Mouse (Mus musculus) heart, embryonic 14.5 days (tissue): ENCODE results near the gene Padi6. TPM values are rescaled to one million over a fixed set of nuclear protein-coding genes. Genes with fewer than 3 reads are reported as not detected.

Experiments
- ATAC-seq: fragments of 200-750 bp; cut with Nextera tagmentation; 2 replicates; pipeline ENCODE4 v1.8.0; 2017; ENCODE audit warnings: low read depth, moderate TSS enrichment; ENCODE audit not compliant: insufficient number of reproducible peaks, insufficient read depth, low FRiP score
- H3K27ac ChIP-seq, 2 experiments: fragments of 200-500 bp in 1 of 2; fragments of 300-500 bp in 1 of 2; sonication (generic) in 1 of 2; replicated peaks in 1 of 2; 2 replicates each; pipeline ENCODE4 v1.5.1; 2012 to 2014; ENCODE audit warnings: low read depth in 2 of 2, low read length in 2 of 2, control low read depth in 1 of 2, mild to moderate bottlenecking in 1 of 2, mixed read lengths in 1 of 2; ENCODE audit not compliant: control insufficient read depth in 1 of 2, insufficient read depth in 1 of 2
- H3K27me3 ChIP-seq: fragments of 300-500 bp; sonication (generic); 2 replicates; pipeline ENCODE4 v1.6.1; 2014; ENCODE audit warnings: mild to moderate bottlenecking, low read length, control low read depth; ENCODE audit not compliant: control insufficient read depth, insufficient read depth
- H3K36me3 ChIP-seq: fragments of 300-500 bp; sonication (generic); 2 replicates; pipeline ENCODE4 v1.6.1; 2014; ENCODE audit warnings: mild to moderate bottlenecking, control low read depth, low read length, mixed read lengths; ENCODE audit not compliant: control insufficient read depth, insufficient read depth
- H3K4me1 ChIP-seq, 2 experiments: fragments of 200-500 bp in 1 of 2; fragments of 300-500 bp in 1 of 2; sonication (generic) in 1 of 2; 2 replicates each; pipeline ENCODE4 v1.6.1; 2012 to 2014; ENCODE audit warnings: low read length in 2 of 2, control low read depth in 1 of 2, mixed read lengths in 1 of 2; ENCODE audit not compliant: control insufficient read depth in 2 of 2, insufficient read depth in 2 of 2
- H3K4me2 ChIP-seq: fragments of 300-500 bp; sonication (generic); 2 replicates; pipeline ENCODE4 v1.6.1; 2014; ENCODE audit warnings: mild to moderate bottlenecking, low read length
- H3K4me3 ChIP-seq, 2 experiments: fragments of 200-500 bp in 1 of 2; fragments of 300-500 bp in 1 of 2; sonication (generic) in 1 of 2; 2 replicates each; pipeline ENCODE4 v1.5.1; 2012 to 2014; ENCODE audit warnings: low read length in 2 of 2, mild to moderate bottlenecking in 2 of 2, control low read depth in 1 of 2, low read depth in 1 of 2, moderate library complexity in 1 of 2; ENCODE audit not compliant: control insufficient read depth in 1 of 2, insufficient read depth in 1 of 2
- H3K9ac ChIP-seq: fragments of 300-500 bp; sonication (generic); 2 replicates; pipeline ENCODE4 v1.6.1; 2014; ENCODE audit warnings: mild to moderate bottlenecking, low read length
- H3K9me3 ChIP-seq: fragments of 300-500 bp; sonication (generic); 2 replicates; pipeline ENCODE4 v1.6.1; 2016; ENCODE audit warnings: low read length, control low read depth; ENCODE audit not compliant: control insufficient read depth
- WGBS: fragments of 180-500 bp; shearing (Covaris S2); extraction: QIAGEN DNeasy Blood & Tissue Kit; methylation state at CpG from one replicate; pipeline ENCODE4 v1.1.7; 2014; 5-methylcytosine and 5-hydroxymethylcytosine counted together
- polyA plus RNA-seq: library from polyadenylated mRNA; unstranded; fragments of >200 nt; fragmentation: Nextera tagmentation; extraction: Ambion mirVana; gene quantifications from 2 replicates; pipeline ENCODE4 v1.2.1, GENCODE M21; 2014

The Padi6 gene
- polyA plus RNA-seq, 1 experiment from 2014 or later = not detected

DNA sequence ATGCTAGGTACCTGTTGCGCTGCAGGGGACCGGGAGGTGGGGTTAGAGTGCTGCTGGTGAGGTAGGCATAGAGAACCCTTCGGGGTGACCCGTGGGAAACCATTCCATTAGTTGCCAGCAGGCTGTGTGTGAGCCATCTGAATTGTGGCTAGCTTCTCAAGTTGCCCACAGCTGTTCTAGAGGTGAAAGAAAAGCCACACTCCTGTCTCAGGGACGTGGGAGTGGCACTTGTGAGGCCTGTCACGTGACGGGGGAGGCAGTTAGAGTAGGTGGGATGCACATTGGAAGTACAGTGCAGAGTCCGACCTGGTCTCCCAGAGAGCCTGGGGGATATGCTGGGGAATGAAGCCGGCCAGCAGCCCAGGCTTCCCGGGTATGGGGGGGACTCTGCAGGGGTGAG, 32.8 kb downstream of the Padi6 start:
- Histone ChIP-seq H3K27me3 (no peaks in the 10 kb centered on the region), H3K4me1 (peaks cover 17 to 35% of the 10 kb centered on the region in 2 experiments), H3K9me3 (no peaks in the 10 kb centered on the region), H3K36me3 (peaks cover 82% of the 10 kb centered on the region), H3K4me2 (no peak overlapping the region), H3K27ac (no peak overlapping the region), H3K9ac (no peak overlapping the region), H3K4me3 (no peak overlapping the region)
- WGBS = 89% methylated on average over 10 of the region's 10 CpGs
- ATAC-seq = no peak

DNA sequence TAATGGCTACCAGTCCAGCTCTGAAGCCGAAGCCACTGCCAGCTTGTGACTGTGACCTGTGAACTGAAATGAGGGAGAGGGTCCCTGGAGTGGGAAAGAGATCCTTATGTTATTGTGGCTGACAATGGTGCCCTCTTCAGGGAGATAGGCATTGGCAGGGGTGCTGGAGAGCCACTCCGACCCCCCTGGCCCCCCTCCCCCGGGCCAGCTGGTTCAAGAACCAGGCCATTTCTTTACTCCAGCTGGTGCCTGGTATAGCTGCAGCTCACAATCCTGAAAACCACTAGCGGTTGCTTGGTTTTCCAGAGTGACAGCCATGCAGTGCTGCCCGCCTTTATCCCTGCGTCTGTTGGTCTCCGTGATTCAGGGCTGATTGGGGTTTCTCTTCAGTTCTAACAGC, 33.3 kb downstream of the Padi6 start:
- H3K4me1 ChIP-seq = peaks cover 17 to 35% of the 10 kb centered on the region in 2 experiments
- no peaks in the 10 kb centered on the region for H3K27me3 ChIP-seq
- H3K36me3 ChIP-seq = peaks cover 77% of the 10 kb centered on the region
- no peak overlapping the region for H3K27ac ChIP-seq
- 86% methylated on average over 7 of the region's 7 CpGs for WGBS
- no peak overlapping the region for H3K4me2 ChIP-seq
- peak overlapping the region; percentile 34; the same call in 1 of the 2 replicates for H3K9ac ChIP-seq
- ATAC-seq = no peak
- H3K4me3 ChIP-seq = no peak overlapping the region
- no peaks in the 10 kb centered on the region for H3K9me3 ChIP-seq

DNA sequence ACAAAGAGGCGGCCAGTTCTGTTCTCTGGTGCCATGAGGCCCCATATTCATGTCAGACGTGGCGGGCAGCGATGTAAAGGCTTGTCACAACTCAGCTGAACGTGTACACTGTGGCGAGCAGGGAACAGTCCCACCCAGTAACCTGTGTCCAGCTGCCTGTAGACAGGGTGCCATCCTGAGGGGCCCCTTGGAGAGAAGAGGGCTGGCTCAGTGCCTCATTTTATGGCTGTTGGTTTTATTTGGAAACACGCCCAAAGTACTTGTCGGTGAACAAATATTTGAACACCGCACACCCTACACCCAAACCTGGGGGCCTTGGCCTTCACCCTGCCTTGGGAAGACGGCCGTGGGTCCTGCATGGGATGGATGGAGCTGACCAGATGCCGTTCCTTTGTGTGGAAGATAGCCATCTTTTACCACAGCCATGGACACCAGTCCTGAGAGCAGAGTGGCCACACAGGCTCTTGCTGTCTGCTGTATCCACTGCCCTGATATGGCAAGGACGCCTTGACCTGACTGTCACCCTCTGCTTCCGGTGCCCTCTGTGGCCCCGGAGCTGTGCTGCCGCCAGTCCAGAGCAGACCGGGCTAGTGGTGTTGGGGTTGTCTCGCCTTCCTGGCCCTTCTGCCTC, 34.0 kb downstream of the Padi6 start:
- Histone ChIP-seq H3K4me3 (no peak overlapping the region), H3K4me2 (no peak overlapping the region), H3K9ac (peak overlapping the region; percentile 34; the same call in 1 of the 2 replicates), H3K4me1 (peaks cover 23 to 38% of the 10 kb centered on the region in 2 experiments), H3K9me3 (no peaks in the 10 kb centered on the region), H3K27me3 (no peaks in the 10 kb centered on the region), H3K27ac (peak overlapping the region in 1 of 2 experiments; percentile 37; a peak in 1 of 4 replicates), H3K36me3 (peaks cover 70% of the 10 kb centered on the region)
- no peak for ATAC-seq
- 66% methylated on average over 18 of the region's 18 CpGs for WGBS

DNA sequence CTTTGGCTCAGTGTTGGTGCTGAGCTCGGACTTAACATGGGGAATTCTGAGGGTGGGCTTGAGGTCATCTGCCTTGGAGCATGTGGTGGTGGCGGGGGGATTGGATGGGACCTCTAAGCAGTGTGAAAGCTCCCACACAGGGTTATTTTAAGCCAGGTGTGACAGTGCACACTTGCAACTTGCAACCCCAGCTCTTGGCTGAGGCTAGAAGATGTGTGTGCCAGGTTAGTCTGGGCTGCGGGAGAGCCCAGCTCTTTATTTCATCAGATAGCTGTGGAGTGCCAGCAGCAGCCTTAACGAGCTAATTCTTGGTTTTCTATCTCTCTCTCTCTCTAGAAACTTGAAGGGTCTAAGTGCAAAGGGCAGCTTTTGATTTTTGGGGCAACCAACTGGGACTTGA, 34.8 kb downstream of the Padi6 start:
- Histone ChIP-seq H3K27me3 (no peaks in the 10 kb centered on the region), H3K9ac (0 out of 2 replicates have a peak overlapping the region, but pooled peaks have one; percentile 27), H3K4me1 (peaks cover 26 to 39% of the 10 kb centered on the region in 2 experiments), H3K4me3 (no peak overlapping the region), H3K27ac (0 out of 4 replicates have a peak overlapping the region, but pooled peaks of 1 of the 2 experiments have one; percentile 33), H3K4me2 (no peak overlapping the region), H3K36me3 (peaks cover 62% of the 10 kb centered on the region), H3K9me3 (no peaks in the 10 kb centered on the region)
- no peak for ATAC-seq
- 63% methylated on average over 4 of the region's 4 CpGs for WGBS

DNA sequence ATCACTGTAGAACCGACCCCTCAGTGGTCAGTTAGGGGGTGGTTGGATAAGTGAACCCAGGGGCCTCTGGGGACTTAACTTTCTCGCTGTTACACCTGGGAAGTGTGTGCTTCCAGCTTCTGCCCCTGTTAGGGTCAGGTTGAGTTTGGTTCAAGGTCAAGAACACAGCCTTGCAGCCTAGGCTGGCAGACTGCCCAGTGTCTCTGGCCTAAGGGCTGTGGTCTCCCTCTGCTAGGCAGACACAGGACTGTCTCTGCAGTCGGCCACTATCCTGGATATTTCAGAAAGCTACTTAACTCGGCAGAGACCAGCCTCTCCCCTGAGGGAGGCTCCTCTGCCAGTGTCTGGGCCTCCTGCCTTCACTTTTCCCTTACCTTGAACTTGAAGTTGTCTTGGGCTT, 38.3 kb downstream of the Padi6 start:
- Histone ChIP-seq H3K4me1 (peaks cover 31 to 47% of the 10 kb centered on the region in 2 experiments), H3K9me3 (no peaks in the 10 kb centered on the region), H3K27me3 (peaks cover 5% of the 10 kb centered on the region; the same call in 1 of the 2 replicates), H3K9ac (peak overlapping the region; percentile 93), H3K4me2 (peak overlapping the region; percentile 77; the same call in 1 of the 2 replicates), H3K36me3 (peaks cover 28% of the 10 kb centered on the region), H3K4me3 (no peak overlapping the region), H3K27ac (peak overlapping the region in 1 of 2 experiments; percentile 93; a peak in 2 of 4 replicates)
- ATAC-seq = no peak
- 28% methylated on average over 4 of the region's 4 CpGs for WGBS

DNA sequence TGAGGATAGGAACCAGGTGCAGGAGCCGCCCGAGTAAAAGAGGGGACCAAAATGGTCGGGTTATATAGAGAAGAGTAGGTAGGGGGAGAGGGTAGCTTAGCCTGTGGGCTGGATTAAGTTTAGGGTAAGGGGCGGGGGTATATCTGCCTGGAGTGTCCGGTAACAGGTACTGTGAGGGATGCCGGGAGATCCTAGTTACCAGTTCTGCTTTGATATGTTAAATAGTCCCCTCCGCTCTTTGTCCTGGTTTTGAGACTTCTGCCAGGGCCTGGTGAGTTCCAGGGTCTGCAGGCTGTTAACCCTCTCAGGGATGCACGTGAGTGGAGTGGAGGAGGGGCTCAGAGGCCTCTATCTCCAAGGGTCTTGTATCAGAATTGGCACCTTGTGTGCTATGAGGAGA, 38.8 kb downstream of the Padi6 start:
- Histone ChIP-seq H3K27me3 (peaks cover 5% of the 10 kb centered on the region; the same call in 1 of the 2 replicates), H3K9ac (peak overlapping the region; percentile 93), H3K4me3 (peak overlapping the region; percentile 69 to 90; a peak in 3 of 4 replicates), H3K9me3 (no peaks in the 10 kb centered on the region), H3K36me3 (peaks cover 22% of the 10 kb centered on the region), H3K4me2 (peak overlapping the region; percentile 77), H3K27ac (peak overlapping the region; percentile 74 to 93), H3K4me1 (peaks cover 29 to 43% of the 10 kb centered on the region in 2 experiments)
- 32% methylated on average over 8 of the region's 8 CpGs for WGBS
- ATAC-seq = no peak

DNA sequence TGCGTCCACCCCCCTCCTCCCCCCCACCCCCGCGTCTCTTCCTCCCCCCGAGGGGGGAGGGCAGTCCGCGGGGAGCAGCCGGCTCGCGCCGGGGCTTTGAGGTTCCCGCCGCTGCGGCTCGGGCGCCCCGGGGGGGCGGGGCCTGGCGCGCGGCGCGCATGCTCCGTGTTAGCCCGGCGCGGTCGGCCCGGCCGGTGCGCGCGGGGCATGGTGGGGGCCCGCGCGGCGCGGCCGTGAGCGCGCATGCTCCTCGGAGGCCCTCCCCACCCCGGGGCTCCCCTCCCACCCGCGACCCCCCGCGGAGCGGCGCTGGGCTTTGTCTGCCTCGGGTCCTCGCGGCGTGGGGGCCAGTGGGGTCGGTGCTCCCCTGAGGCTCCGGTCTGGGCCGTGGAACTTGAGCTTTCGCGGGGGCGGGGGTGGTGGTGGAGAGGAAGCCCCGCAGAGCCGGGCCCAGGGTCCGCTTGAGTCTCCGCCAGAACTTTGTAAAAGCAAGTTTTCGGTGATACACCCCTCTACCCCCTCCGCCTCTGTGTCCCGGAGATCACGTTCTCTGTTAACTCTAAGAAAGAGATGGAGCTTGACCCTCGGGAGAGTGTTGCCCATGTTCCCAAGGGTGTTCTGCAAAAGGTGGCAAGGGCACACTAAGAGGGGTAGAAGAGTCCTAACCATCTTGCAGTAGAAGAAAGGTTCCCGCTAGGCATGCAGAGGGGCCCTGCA, 39.7 kb downstream of the Padi6 start:
- H3K27ac ChIP-seq = peak overlapping the region; percentile 74 to 93
- peak overlapping the region; percentile 77 for H3K4me2 ChIP-seq
- 1% methylated on average over 39 of the region's 68 CpGs for WGBS
- peaks cover 5% of the 10 kb centered on the region; the same call in 1 of the 2 replicates for H3K27me3 ChIP-seq
- H3K4me3 ChIP-seq = peak overlapping the region; percentile 69 to 90
- peaks cover 21 to 35% of the 10 kb centered on the region in 2 experiments for H3K4me1 ChIP-seq
- H3K9me3 ChIP-seq = no peaks in the 10 kb centered on the region
- H3K9ac ChIP-seq = peak overlapping the region; percentile 93
- peaks cover 14% of the 10 kb centered on the region for H3K36me3 ChIP-seq
- peak; percentile 82 for ATAC-seq
